Mouse (Mus musculus): ENCODE measurements around the gene Slc17a1.

Gene Slc17a1

DNA sequence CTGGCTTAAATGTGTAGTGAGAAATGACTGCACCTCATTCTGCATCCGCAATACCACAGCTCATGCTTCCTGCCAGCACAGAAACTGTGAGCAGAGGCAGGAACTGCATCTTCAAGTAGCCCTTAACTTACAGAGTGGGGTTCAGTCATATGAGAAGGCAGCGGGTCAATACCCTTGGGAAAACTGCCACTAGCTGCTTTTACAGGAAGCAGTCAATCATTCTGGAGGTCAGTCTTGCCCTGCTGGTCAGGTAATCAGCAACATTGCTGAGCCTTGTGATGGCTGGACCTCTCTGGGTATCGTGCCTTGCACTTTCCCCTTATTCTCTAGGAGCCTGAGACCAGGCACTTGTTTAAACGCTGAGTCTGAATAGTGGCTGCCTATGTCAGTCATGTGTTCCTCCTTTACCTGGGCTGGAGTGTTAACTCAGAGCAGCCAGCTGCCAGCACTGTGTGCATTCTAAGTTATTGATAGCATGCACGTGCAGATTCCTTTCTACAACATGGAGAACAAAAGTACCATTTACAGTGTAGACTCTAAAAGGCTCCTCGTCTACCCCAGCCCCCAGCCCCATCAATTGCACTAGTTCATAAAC lies 21.6 kb downstream of the Slc17a1 start:
- no peak for DNase-seq (ENCODE audit: low spot score in 2 of 2)

DNA sequence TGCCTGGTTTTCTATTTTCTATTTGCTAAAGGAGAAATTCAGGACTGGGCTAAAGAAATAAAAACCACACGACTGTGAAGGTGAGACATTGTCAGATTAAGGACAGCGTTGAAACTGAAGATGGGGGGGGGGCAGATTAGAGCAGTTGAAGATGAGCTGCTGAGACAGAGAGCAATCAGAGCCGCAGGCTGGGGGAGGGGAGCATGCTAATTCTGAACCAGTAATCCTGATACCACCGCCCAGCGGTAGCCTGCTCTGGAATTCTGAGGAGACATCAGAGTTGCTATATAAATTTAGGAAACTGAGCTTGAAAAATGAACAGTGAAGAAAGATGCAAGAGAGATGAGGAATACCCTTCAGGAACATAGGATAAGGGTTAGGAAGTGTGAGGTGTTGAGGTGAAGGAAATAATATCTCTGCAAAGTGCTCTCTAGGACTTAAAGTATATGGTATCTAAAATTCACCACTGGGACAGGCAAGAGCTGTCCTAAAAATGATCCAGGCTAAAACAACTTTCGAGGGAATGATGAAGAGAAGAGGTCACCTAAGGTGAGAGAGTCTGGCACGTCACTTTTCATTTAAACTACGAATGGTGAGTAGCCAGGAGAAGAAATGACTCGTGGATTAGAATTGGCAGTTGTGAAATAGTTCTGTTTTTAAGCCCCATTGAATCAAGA lies 25.2 kb downstream of the Slc17a1 start:
- no peak for DNase-seq (ENCODE audit: low spot score in 2 of 2)

DNA sequence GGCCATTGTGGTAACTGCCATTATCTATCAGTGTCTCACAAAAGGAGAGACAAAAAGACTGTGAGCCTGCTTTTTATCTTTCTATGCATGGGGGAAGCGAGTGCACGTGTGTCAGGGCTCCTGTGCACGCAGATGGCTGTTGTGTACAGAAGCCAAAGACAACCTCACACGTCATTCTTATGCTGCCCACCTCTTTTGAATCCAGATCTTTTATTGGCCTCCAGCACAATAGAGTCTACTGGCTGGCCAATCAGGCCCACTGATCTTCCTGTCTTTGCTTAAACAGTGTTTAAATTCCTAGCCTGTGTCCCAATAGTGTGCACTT lies 25.7 kb downstream of the Slc17a1 start:
- DNase-seq (ENCODE audit: low spot score in 2 of 2), result no peak

DNA sequence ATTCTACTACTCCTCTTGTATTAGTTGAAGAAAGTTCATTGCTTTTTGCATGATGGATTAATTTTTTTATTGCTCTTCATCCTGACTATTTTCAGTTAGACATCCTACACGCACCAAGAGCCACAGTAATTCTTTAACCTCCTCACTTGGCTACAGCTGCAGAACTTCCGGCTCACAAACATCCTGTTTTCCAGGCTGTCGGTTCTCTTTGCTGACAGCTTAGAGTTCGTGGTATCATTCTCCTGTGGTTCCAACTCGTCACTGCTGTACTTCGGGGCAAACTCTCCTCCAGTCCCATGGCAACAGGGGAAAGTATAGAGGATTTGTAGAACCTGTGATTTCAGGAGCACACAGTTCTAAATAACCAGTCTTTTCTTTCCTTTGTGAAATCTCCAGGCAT lies 30.7 kb downstream of the Slc17a1 start:
- DNase-seq (ENCODE audit: low spot score in 2 of 2), result no peak

DNA sequence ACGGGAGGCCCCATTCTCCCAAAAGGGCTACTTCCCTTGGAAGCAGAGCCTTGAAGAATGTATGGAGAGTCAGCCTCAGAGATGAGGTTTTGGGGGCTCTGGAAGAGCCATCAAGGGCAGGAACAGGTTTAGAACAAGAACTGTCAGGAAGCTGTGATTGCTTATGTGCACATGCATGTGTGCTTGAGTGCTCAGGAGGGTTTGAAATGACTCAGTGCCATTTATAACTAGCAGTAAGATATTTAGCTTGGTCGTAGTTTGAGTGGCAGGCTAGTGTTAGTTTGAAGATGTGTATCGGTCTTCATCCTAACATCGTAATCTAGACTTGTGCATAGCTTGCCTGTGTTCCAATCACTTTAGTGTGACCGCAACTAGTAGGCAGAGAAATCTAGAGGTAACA lies 39.4 kb downstream of the Slc17a1 start:
- DNase-seq (ENCODE audit: low spot score in 2 of 2), result no peak

DNA sequence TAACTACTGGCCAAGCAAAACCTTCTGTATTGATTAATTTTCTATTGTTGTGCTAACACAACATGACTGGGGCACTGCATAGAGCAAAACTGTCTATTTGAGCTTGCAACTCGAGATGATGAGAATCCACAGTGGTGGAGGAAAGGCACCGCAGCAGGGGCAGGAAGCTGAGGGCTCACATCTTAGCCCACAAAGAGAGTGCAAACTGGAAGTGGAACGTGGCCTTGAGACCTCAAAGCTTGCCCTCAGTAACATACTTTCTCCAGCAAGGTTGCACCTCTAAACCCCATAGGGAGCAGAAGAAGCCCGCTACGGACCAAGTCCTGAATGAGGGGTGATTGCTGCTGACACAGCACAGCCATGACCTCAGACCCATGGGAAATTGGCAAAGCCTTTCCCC lies 42.6 kb downstream of the Slc17a1 start:
- no peak for DNase-seq (ENCODE audit: low spot score in 2 of 2)

DNA sequence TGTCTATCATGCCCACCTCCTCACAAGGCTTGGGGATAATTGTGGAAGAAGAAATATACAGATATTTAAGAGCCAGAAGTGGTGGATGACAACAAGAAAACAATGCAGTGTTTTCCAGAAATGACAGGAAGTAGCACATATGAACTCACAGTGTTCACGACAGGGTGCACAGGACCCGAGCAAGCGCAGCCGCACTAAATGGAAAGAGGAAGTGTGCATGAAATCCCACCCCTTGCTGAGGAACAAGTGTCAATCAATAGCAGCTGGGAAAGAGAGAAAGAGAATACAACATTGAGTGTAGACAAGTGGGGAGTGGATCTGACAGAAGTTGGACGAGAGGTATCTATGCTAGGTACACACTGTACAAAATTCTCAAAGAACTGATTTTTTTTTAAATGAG lies 43.8 kb downstream of the Slc17a1 start:
- no peak for DNase-seq (ENCODE audit: low spot score in 2 of 2)

DNA sequence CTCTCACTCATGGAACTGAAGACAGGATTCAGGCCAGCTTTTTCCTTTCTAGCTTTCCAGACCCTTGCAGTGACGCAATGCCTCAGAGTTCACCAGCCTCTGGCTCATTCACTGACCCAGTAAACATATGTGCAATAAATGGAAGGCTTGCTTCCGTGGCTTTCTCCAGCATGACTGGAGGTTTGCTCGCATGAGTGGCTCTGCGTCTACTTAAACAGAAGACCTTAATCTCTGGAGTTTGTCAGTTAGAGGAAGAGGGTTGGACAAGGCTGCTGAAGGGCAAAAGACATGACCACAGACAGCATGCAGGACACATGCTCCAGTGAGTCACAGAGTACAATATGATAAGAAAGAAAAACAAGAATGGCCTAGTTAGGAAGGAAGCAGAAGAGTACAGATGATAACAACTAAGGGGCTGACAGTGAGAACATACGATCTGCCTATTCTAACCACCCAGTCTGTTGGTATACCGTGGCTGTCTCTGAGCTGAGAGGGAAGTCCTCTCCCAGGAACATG lies 46.3 kb downstream of the Slc17a1 start:
- no peak for DNase-seq (ENCODE audit: low spot score in 2 of 2)

DNA sequence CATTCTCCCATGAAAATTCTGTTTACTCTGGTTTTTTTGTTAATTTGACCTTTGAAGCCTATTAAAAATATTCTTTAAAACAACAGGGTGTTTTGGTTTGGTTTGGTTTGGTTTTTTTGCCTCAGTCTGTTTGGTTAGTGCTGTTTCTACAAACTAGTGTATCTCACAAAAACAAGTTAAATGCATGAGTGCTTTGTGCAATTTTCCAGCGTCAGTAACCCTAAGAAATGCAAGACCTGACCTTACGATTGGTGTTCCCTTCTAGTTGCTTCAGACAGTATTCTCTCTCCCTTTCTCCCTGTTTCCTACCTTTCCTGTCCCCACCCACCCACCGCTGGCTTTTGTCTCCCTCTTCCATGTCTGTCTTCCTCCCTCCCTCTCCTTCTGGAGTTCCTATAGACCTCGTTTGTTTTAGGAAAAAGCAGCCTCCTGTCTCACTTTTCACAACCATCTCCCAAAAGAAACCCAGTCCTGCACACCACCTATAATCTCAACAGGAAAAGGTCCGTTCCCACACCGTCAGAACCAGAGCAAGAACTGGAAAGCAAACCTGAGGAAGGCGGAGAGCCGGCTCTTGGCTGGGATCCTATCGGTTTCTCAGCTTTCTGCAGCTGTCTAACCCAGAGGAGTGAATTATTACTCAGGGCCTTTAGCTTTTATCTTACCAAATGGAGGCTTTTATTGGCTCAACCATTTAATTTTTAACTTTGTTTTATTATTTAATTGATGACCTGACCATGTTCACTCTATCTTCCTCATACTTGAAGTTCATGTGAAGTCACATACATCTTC lies 47.0 kb downstream of the Slc17a1 start, which contains the start of gene Slc17a4:
TSS of gene Slc17a4 (minus strand) at position 634 of the 792 bp plus-strand sequence.
- DNase-seq (ENCODE audit: low spot score in 2 of 2), result no peak

DNA sequence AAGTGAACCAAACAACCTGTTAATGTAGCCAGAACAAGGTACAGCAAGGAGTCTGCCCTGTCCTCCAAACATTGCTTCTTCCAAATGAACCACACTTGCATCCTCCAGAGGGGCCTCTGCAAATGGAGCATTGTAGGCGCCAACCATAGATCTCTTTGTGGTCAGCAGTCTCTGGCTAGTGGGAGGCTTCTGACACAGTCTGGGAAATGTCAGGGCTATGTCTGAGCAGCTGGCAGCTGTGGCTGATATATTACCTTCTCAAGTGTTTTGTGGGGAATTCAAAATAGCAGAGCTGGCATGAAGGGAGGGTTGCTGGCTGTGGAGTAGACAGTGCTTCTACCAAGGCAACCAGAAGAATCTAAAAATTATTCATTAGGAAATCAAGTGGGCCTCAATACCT lies 48.6 kb downstream of the Slc17a1 start:
- no peak for DNase-seq (ENCODE audit: low spot score in 2 of 2)

DNA sequence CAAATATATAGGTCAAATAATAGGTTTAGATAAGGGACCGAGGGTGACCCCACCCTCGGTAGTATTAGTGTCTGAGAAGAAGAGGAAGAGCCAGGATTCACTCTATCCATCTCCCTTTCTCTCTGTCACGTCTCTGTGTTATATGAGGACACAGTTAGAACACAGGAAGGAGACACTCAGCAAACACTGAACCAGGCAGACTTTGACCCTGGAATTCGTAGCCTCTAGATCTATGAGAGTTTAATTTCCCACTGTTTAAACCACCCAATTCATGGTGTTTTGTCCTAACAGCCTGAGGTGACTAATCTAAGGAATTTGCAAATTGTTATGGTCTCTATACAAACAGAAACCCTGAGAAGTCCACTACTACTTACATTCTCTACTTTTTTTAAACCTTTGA lies 50.1 kb downstream of the Slc17a1 start:
- no peak for DNase-seq (ENCODE audit: low spot score in 2 of 2)

DNA sequence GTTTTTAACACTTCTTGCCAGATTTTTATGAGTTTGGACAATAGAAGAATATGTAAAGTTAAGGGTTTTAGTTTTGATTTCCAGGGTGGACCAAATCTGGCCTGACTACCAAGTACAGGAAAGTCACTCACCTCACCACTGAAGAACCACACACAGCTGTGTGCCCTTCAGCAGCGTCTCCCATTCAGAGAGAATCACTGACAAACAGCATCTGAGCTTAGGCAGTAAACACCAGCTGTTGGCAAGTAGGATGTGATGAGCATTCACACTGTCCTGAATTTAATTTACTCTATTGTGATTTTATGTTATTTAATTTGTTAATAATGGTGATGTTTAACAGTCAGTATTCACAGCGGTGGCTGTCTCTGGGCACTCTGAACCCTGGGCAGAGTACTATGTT lies 58.2 kb downstream of the Slc17a1 start:
- no peak for DNase-seq (ENCODE audit: low spot score in 2 of 2)

DNA sequence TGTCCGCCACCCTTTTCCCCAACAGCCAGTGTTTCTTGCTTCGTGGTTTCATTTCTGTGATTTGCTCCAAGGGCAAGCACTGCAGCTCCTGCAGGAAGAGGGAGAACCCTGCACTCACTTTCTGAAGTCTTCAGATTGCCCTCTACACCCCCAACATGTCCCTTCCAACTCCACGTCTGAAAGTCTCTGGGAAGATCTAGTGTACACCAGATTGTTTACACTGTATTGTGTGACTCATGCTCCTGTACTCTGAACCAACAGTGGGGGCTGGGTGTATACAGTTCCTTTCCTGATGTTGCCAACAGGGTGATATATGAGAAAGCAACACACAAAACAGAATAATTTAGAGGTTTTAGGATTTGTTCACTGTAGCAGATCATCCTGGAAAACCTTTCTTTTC lies 61.1 kb downstream of the Slc17a1 start:
- peak in 1 of 2 experiments; percentile 3 for DNase-seq (ENCODE audit: low spot score in 2 of 2)

DNA sequence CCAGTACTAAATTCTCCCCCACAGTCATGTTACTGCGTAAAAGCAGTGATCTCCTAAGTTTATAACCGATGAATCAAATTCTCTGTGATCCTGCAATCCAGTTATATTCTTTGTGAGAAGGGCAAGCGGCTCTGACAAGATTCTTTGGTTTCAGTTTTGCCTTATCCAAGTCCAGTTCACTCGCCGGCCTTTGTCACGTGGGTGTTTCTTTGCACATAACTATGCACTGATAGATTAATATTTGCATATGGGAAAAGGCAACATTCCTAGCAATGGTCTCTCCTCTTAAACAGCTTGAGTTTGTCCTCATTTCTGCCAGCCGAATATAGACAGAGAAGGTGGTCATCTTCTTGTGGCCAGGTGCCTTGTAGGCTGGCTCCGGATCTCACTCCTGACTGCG lies 62.9 kb downstream of the Slc17a1 start:
- DNase-seq (ENCODE audit: low spot score in 2 of 2), result no peak

DNA sequence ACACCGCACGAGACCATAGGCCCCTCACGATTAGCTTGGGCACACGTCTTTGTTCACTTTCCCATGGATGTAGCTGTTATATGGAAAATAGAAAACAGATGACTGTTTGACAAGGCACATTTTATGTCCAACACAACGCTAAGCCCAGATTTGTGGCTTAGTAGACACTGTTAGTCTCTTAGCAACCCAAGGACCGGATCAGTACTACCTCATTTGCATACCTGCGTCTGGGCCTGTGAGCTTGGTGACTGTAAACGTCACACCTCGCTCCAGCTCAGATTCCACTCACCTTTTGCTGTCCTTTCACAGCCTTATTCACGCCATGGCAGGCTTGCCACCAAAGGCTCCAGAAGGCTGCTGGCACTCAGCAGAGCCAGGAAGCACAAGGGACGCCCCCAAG lies 63.4 kb downstream of the Slc17a1 start:
- no peak for DNase-seq (ENCODE audit: low spot score in 2 of 2)

DNA sequence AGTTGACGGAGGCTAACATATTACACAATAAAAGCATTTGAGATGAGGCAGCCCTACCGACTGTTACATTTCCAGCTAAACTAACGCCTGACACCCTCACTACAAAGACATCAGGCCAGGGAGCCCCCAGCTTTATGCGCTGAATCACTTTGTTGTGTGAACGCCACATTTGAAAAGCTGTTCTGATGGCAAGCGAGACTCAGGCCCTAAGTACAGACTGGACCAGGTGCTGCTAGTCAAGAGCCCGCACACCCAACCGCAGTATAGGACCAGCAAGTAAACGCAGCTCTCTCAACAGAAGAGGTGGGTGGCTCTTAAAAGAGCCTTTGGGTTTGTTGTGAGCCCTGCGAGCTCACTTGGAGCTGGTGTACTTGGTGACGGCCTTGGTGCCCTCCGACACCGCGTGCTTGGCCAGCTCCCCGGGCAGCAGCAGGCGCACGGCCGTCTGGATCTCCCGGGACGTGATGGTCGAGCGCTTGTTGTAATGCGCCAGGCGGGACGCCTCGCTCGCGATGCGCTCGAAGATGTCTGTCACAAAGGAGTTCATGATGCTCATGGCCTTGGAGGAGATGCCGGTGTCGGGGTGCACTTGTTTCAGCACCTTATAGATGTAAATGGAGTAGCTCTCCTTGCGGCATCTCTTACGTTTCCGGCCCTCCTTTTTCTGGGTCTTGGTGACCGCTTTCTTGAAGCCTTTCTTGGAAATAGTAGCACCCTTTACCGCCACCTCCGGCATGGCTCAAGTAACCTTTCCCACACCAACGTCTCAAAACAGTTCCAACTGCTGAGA lies 66.1 kb downstream of the Slc17a1 start, which contains the start of gene Hist1h2ba:
TSS of gene Hist1h2ba (minus strand) at position 736 of the 790 bp plus-strand sequence.
- DNase-seq (ENCODE audit: low spot score in 2 of 2), result no peak

DNA sequence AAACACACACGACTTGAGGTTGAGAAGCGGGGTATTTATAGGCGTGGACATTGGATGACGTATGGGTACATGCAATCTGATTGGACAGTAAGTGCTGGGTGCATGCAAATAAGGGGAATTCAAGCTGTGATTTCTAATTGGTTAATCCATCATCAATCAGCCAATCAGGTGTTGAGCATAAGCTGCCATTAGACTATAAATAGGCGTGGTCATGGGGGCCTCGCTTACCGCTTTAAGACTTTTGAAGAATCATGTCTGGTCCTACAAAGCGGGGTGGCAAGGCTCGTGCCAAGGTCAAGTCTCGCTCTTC lies 66.6 kb downstream of the Slc17a1 start, which contains the start of gene Hist1h2aa:
TSS of gene Hist1h2aa (plus strand) at position 252 of the 310 bp plus-strand sequence.
- no peak for DNase-seq (ENCODE audit: low spot score in 2 of 2)

DNA sequence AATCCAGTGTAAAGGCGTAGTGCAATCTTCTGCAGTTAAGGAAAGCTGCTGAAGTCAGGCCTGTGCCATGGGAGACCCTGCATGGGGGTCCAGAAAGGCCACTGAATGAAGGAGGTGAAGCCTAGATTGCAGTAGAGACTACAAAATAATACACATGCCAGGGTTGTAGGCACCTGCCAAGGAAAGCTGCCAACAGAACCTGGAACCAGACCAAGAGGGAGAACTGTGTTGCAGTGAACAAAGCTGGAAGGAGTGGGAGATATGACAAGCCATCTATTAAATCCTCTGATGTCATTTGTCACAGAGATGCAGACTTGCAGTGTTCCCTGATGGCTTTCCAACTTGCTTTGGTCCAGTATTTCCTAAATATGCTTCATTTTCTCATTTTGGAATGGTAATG lies 71.1 kb downstream of the Slc17a1 start:
- peak; percentile 19 to 26 for DNase-seq (ENCODE audit: low spot score in 2 of 2)

DNA sequence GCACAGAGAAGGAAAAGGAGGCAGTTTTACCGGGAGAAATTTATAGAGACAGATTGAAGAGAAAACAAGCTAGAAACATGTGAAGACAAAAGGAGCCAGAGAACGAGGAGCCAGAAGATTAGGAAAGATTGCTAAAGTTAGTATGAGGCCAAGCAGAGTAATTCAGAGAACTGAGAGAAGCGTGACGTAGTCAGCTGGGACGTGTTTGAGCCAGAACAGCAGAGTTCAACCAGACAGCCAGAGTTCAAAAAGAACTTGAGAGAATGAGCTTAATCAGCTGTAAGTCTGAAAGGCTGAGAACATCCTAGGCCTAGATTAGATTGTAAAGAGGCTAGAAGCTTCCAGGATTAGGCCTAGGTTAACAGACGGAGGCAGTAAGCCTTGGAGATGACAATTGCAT lies 72.7 kb downstream of the Slc17a1 start:
- no peak for DNase-seq (ENCODE audit: low spot score in 2 of 2)

DNA sequence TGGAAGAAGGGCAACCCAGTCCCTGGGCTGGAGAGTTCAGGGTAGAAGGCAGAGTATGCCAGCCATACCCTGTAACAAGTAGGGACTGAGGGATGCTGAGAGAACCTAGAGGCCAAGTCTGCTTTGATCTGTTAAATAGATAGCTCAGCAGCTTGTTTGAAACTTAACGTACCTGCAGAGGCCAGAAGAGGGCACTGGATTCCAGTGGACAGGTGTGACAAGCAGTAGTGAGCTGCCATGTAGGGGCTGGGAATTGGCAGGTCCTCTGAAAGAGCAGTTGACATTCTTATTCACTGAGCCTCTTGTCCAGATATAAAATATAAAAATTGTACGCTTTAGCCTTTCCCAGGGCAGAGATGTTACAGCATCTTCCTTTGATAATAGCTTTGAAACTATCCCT lies 75.3 kb downstream of the Slc17a1 start:
- no peak for DNase-seq (ENCODE audit: low spot score in 2 of 2)
